Mouse (Mus musculus) E14TG2a.4 (cell line): Measurements from ENCODE around the gene Pkmyt1.

Experiments
- CTCF ChIP-seq: conservative IDR thresholded peaks from 2 replicates; pipeline ENCODE4 v1.5.1; 2014; ENCODE audit warnings: low read length
- POU5F1 ChIP-seq: IDR thresholded peaks from 2 replicates; pipeline ENCODE4 v1.6.1; 2014; ENCODE audit warnings: low read length, borderline replicate concordance

DNA sequence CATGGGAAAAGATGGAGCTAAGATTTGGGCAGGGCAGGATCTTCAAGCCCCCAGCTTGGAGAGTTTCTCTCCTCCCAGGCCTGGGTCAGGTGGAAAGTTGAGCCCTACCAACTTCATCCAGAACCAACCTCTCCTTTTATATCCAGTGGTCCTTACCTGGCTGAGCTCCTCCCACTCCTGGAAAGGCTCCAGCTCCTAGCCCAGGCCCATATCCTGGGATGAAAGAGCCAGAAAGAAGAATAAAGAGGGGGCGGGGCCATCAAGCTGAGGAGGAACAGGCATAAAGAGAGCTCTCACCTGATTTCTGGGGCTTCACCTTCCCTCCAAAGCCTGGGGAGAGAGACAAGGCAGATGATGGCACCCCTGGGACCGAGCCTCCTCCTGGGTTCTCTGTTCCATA lies 9.1 kb upstream of the Pkmyt1 start:
- TF ChIP-seq CTCF: no peak
- TF ChIP-seq POU5F1: no peak
